Mouse (Mus musculus): Measurements from ENCODE around the gene Cntn3. TPM values are rescaled to one million over a fixed set of nuclear protein-coding genes. Genes with fewer than 3 reads are reported as not detected.

The Cntn3 gene
- total RNA-seq, 2 experiments from 2014 or later = 31.3 to 36.0 TPM

- intact Hi-C loops (cut with DNase I) = no loop called here
- DNase-seq (ENCODE audit: extremely low spot score in 1 of 2, low spot score in 2 of 2) = peak in 1 of 2 experiments; percentile 7
These were observed 57.7 kb downstream of the Cntn3 start for GRCm38 (mm10) chr6:102515231-102515630.

- no peak for DNase-seq (ENCODE audit: extremely low spot score in 1 of 2, low spot score in 2 of 2)
These were observed 60.8 kb downstream of the Cntn3 start for GRCm38 (mm10) chr6:102512085-102512484.

GRCm38 (mm10) chr6:102485509-102485908, 87.4 kb downstream of the Cntn3 start:
- intact Hi-C loops (cut with DNase I) = no loop called here
- DNase-seq (ENCODE audit: extremely low spot score in 1 of 2, low spot score in 2 of 2) = no peak

More at GRCm38 (mm10) chr6:102512085-102512484, 60.8 kb downstream of the Cntn3 start:
- intact Hi-C loops (cut with DNase I) = no loop called here

GRCm38 (mm10) chr6:102478320-102479080, 94.4 kb downstream of the Cntn3 start:
- intact Hi-C loops (cut with DNase I) = no loop called here
- no peak for DNase-seq (ENCODE audit: extremely low spot score in 1 of 2, low spot score in 2 of 2)

GRCm38 (mm10) chr6:102438353-102438752, 134.5 kb downstream of the Cntn3 start:
- intact Hi-C loops (cut with DNase I) = no loop called here
- DNase-seq (ENCODE audit: extremely low spot score in 1 of 2, low spot score in 2 of 2) = no peak

- no peak for DNase-seq (ENCODE audit: extremely low spot score in 1 of 2, low spot score in 2 of 2)
- intact Hi-C loops (cut with DNase I) = no loop called here
These were observed 145.4 kb downstream of the Cntn3 start for GRCm38 (mm10) chr6:102427549-102427948.

- intact Hi-C loops (cut with DNase I) = no loop called here
- DNase-seq (ENCODE audit: extremely low spot score in 1 of 2, low spot score in 2 of 2) = no peak
These were observed 151.1 kb downstream of the Cntn3 start for GRCm38 (mm10) chr6:102421781-102422180.

- intact Hi-C loops (cut with DNase I) = no loop called here
- no peak for DNase-seq (ENCODE audit: extremely low spot score in 1 of 2, low spot score in 2 of 2)
These were observed 184.3 kb downstream of the Cntn3 start for GRCm38 (mm10) chr6:102388590-102388989.

- intact Hi-C loops (cut with DNase I) = no loop called here
- DNase-seq (ENCODE audit: extremely low spot score in 1 of 2, low spot score in 2 of 2) = no peak
These were observed 200.8 kb downstream of the Cntn3 start for GRCm38 (mm10) chr6:102372112-102372511.

GRCm38 (mm10) chr6:102363880-102364279, 209.0 kb downstream of the Cntn3 start:
- DNase-seq (ENCODE audit: extremely low spot score in 1 of 2, low spot score in 2 of 2) = no peak
- intact Hi-C loops (cut with DNase I) = no loop called here

GRCm38 (mm10) chr6:102363291-102363832, 209.5 kb downstream of the Cntn3 start:
- no peak for DNase-seq (ENCODE audit: extremely low spot score in 1 of 2, low spot score in 2 of 2)

GRCm38 (mm10) chr6:102332144-102332543, 240.8 kb downstream of the Cntn3 start:
- no peak for DNase-seq (ENCODE audit: extremely low spot score in 1 of 2, low spot score in 2 of 2)
- intact Hi-C loops (cut with DNase I) = no loop called here

More at GRCm38 (mm10) chr6:102363291-102363832, 209.5 kb downstream of the Cntn3 start:
- intact Hi-C loops (cut with DNase I) = no loop called here

- DNase-seq (ENCODE audit: extremely low spot score in 1 of 2, low spot score in 2 of 2) = no peak
- intact Hi-C loops (cut with DNase I) = no loop called here
These were observed 246.2 kb downstream of the Cntn3 start for GRCm38 (mm10) chr6:102326711-102327110.

GRCm38 (mm10) chr6:102322614-102323284, 250.2 kb downstream of the Cntn3 start:
- no peak for DNase-seq (ENCODE audit: extremely low spot score in 1 of 2, low spot score in 2 of 2)
- intact Hi-C loops (cut with DNase I) = no loop called here

GRCm38 (mm10) chr6:102319755-102320154, 253.1 kb downstream of the Cntn3 start:
- no peak for DNase-seq (ENCODE audit: extremely low spot score in 1 of 2, low spot score in 2 of 2)
- intact Hi-C loops (cut with DNase I) = no loop called here

GRCm38 (mm10) chr6:102282889-102283288, 290.0 kb downstream of the Cntn3 start:
- intact Hi-C loops (cut with DNase I) = no loop called here
- DNase-seq (ENCODE audit: extremely low spot score in 1 of 2, low spot score in 2 of 2) = no peak

- DNase-seq (ENCODE audit: extremely low spot score in 1 of 2, low spot score in 2 of 2) = no peak
- intact Hi-C loops (cut with DNase I) = no loop called here
These were observed 341.9 kb downstream of the Cntn3 start for GRCm38 (mm10) chr6:102231015-102231414.

GRCm38 (mm10) chr6:102186316-102186715, 386.6 kb downstream of the Cntn3 start:
- DNase-seq (ENCODE audit: extremely low spot score in 1 of 2, low spot score in 2 of 2) = no peak
- intact Hi-C loops (cut with DNase I) = no loop called here

- DNase-seq (ENCODE audit: extremely low spot score in 1 of 2, low spot score in 2 of 2) = no peak
- intact Hi-C loops (cut with DNase I) = no loop called here
These were observed 402.0 kb downstream of the Cntn3 start for GRCm38 (mm10) chr6:102170913-102171312.

GRCm38 (mm10) chr6:102161186-102161585, 411.7 kb downstream of the Cntn3 start:
- DNase-seq (ENCODE audit: extremely low spot score in 1 of 2, low spot score in 2 of 2) = no peak
- intact Hi-C loops (cut with DNase I) = no loop called here
